Mouse (Mus musculus): ENCODE data around the gene Lyst. TPM values are rescaled to one million over a fixed set of nuclear protein-coding genes. Genes with fewer than 3 reads are reported as not detected.
"Not testable (repeated sequence)": the region's sequence is repeated elsewhere in the genome, so short reads cannot be mapped to it uniquely, and the experiment has no call there.

Lyst gene
- polyA plus RNA-seq, 1 experiment from 2014 or later = 2.3 TPM

- Histone ChIP-seq H3K4me3 (no peak overlapping the region), H3K36me3 (0 out of 2 replicates have a peak, but pooled peaks cover 3% of the 10 kb centered on the region), H3K27ac (no peak overlapping the region), H3K4me1 (no peaks in the 10 kb centered on the region), H3K9me3 (replicated peaks) (no peaks in the 10 kb centered on the region), H3K27me3 (ENCODE audit: low read depth, poor library complexity, severe bottlenecking) (no peaks in the 10 kb centered on the region)
- no peak for DNase-seq (ENCODE audit: low spot score)
- WGBS = 90% methylated on average over 5 of the region's 5 CpGs
These were observed 31.3 kb downstream of the Lyst start for GRCm38 (mm10) chr13:13621456-13621855.

- no peak for DNase-seq (ENCODE audit: low spot score)
- no peaks in the 10 kb centered on the region for H3K27me3 ChIP-seq (ENCODE audit: low read depth, poor library complexity, severe bottlenecking)
- H3K4me3 ChIP-seq = no peak overlapping the region
- no peaks in the 10 kb centered on the region for H3K4me1 ChIP-seq
- H3K36me3 ChIP-seq = 0 out of 2 replicates have a peak, but pooled peaks cover 3% of the 10 kb centered on the region
- no peak overlapping the region for H3K27ac ChIP-seq
- H3K9me3 ChIP-seq (replicated peaks) = no peaks in the 10 kb centered on the region
- 94% methylated on average over 3 of the region's 3 CpGs for WGBS
These were observed 32.4 kb downstream of the Lyst start for GRCm38 (mm10) chr13:13622565-13622964.

GRCm38 (mm10) chr13:13633746-13634145 is 43.5 kb downstream of the Lyst start:
- Histone ChIP-seq H3K9me3 (replicated peaks) (no peaks in the 10 kb centered on the region), H3K27me3 (ENCODE audit: low read depth, poor library complexity, severe bottlenecking) (no peaks in the 10 kb centered on the region), H3K4me1 (no peaks in the 10 kb centered on the region), H3K36me3 (peaks cover 3% of the 10 kb centered on the region; the same call in 1 of the 2 replicates), H3K4me3 (no peak overlapping the region), H3K27ac (no peak overlapping the region)
- DNase-seq (ENCODE audit: low spot score) = no peak
- 87% methylated on average over 1 of the region's 1 CpGs for WGBS

- DNase-seq (ENCODE audit: low spot score) = no peak
- Histone ChIP-seq H3K4me1 (no peaks in the 10 kb centered on the region), H3K4me3 (no peak overlapping the region), H3K27me3 (ENCODE audit: low read depth, poor library complexity, severe bottlenecking) (no peaks in the 10 kb centered on the region), H3K27ac (no peak overlapping the region), H3K36me3 (peaks cover 3% of the 10 kb centered on the region; the same call in 1 of the 2 replicates), H3K9me3 (replicated peaks) (no peaks in the 10 kb centered on the region)
- 82% methylated on average over 7 of the region's 7 CpGs for WGBS
These were observed 44.5 kb downstream of the Lyst start for GRCm38 (mm10) chr13:13634706-13635105.

GRCm38 (mm10) chr13:13635224-13635623 is 45.0 kb downstream of the Lyst start:
- no peak overlapping the region for H3K4me3 ChIP-seq
- peaks cover 3% of the 10 kb centered on the region; the same call in 1 of the 2 replicates for H3K36me3 ChIP-seq
- WGBS = 81% methylated on average over 12 of the region's 12 CpGs
- H3K27ac ChIP-seq = no peak overlapping the region
- H3K27me3 ChIP-seq (ENCODE audit: low read depth, poor library complexity, severe bottlenecking) = no peaks in the 10 kb centered on the region
- H3K4me1 ChIP-seq = no peaks in the 10 kb centered on the region
- H3K9me3 ChIP-seq (replicated peaks) = no peaks in the 10 kb centered on the region
- no peak for DNase-seq (ENCODE audit: low spot score)

GRCm38 (mm10) chr13:13637577-13637976 is 47.4 kb downstream of the Lyst start:
- 79% methylated on average over 3 of the region's 3 CpGs for WGBS
- Histone ChIP-seq H3K27ac (no peak overlapping the region), H3K36me3 (peaks cover 3% of the 10 kb centered on the region; the same call in 1 of the 2 replicates), H3K4me3 (no peak overlapping the region), H3K9me3 (replicated peaks) (no peaks in the 10 kb centered on the region), H3K27me3 (ENCODE audit: low read depth, poor library complexity, severe bottlenecking) (no peaks in the 10 kb centered on the region), H3K4me1 (no peaks in the 10 kb centered on the region)
- no peak for DNase-seq (ENCODE audit: low spot score)

GRCm38 (mm10) chr13:13637981-13638380 is 47.8 kb downstream of the Lyst start:
- Histone ChIP-seq H3K27ac (no peak overlapping the region), H3K4me1 (no peaks in the 10 kb centered on the region), H3K4me3 (no peak overlapping the region), H3K27me3 (ENCODE audit: low read depth, poor library complexity, severe bottlenecking) (no peaks in the 10 kb centered on the region), H3K36me3 (peaks cover 3% of the 10 kb centered on the region; the same call in 1 of the 2 replicates), H3K9me3 (replicated peaks) (no peaks in the 10 kb centered on the region)
- no peak for DNase-seq (ENCODE audit: low spot score)
- WGBS = 81% methylated on average over 6 of the region's 6 CpGs

GRCm38 (mm10) chr13:13638725-13639124 is 48.5 kb downstream of the Lyst start:
- Histone ChIP-seq H3K4me3 (no peak overlapping the region), H3K9me3 (replicated peaks) (no peaks in the 10 kb centered on the region), H3K36me3 (peaks cover 3% of the 10 kb centered on the region; the same call in 1 of the 2 replicates), H3K27ac (no peak overlapping the region), H3K27me3 (ENCODE audit: low read depth, poor library complexity, severe bottlenecking) (no peaks in the 10 kb centered on the region), H3K4me1 (no peaks in the 10 kb centered on the region)
- no peak for DNase-seq (ENCODE audit: low spot score)
- 90% methylated on average over 4 of the region's 4 CpGs for WGBS

- 91% methylated on average over 3 of the region's 3 CpGs for WGBS
- H3K27me3 ChIP-seq (ENCODE audit: low read depth, poor library complexity, severe bottlenecking) = no peaks in the 10 kb centered on the region
- no peak for DNase-seq (ENCODE audit: low spot score)
- no peaks in the 10 kb centered on the region for H3K9me3 ChIP-seq (replicated peaks)
- H3K4me1 ChIP-seq = no peaks in the 10 kb centered on the region
- H3K36me3 ChIP-seq = no peaks in the 10 kb centered on the region
- no peak overlapping the region for H3K27ac ChIP-seq
- H3K4me3 ChIP-seq = no peak overlapping the region
These were observed 57.1 kb downstream of the Lyst start for GRCm38 (mm10) chr13:13647296-13647695.

- DNase-seq (ENCODE audit: low spot score) = no peak
- Histone ChIP-seq H3K4me3 (no peak overlapping the region), H3K27ac (no peak overlapping the region), H3K4me1 (no peaks in the 10 kb centered on the region), H3K9me3 (replicated peaks) (no peaks in the 10 kb centered on the region), H3K36me3 (no peaks in the 10 kb centered on the region), H3K27me3 (ENCODE audit: low read depth, poor library complexity, severe bottlenecking) (no peaks in the 10 kb centered on the region)
- WGBS = 97% methylated on average over 3 of the region's 3 CpGs
These were observed 65.3 kb downstream of the Lyst start for GRCm38 (mm10) chr13:13655453-13655852.

GRCm38 (mm10) chr13:13666103-13666502 is 75.9 kb downstream of the Lyst start:
- WGBS = 84% methylated on average over 2 of the region's 2 CpGs
- not testable (repeated sequence) for H3K36me3 ChIP-seq; DNase-seq (ENCODE audit: low spot score); H3K27me3 ChIP-seq (ENCODE audit: low read depth, poor library complexity, severe bottlenecking); H3K27ac ChIP-seq; H3K9me3 ChIP-seq (replicated peaks); H3K4me3 ChIP-seq; H3K4me1 ChIP-seq

- Histone ChIP-seq H3K4me1 (no peaks in the 10 kb centered on the region), H3K27ac (no peak overlapping the region)
- 52% methylated on average over 5 of the region's 5 CpGs for WGBS
These were observed 80.5 kb downstream of the Lyst start for GRCm38 (mm10) chr13:13670669-13671068.

GRCm38 (mm10) chr13:13671585-13672328 is 81.6 kb downstream of the Lyst start:
- no peak overlapping the region for H3K4me3 ChIP-seq
- H3K36me3 ChIP-seq = 0 out of 2 replicates have a peak, but pooled peaks cover 2% of the 10 kb centered on the region
- no peaks in the 10 kb centered on the region for H3K4me1 ChIP-seq
- H3K27ac ChIP-seq = no peak overlapping the region
- 80% methylated on average over 6 of the region's 6 CpGs for WGBS
- DNase-seq (ENCODE audit: low spot score) = no peak
- H3K27me3 ChIP-seq (ENCODE audit: low read depth, poor library complexity, severe bottlenecking) = no peaks in the 10 kb centered on the region
- H3K9me3 ChIP-seq (replicated peaks) = no peaks in the 10 kb centered on the region

More at GRCm38 (mm10) chr13:13670669-13671068, 80.5 kb downstream of the Lyst start:
- Histone ChIP-seq H3K9me3 (replicated peaks) (no peaks in the 10 kb centered on the region), H3K27me3 (ENCODE audit: low read depth, poor library complexity, severe bottlenecking) (no peaks in the 10 kb centered on the region), H3K4me3 (no peak overlapping the region), H3K36me3 (0 out of 2 replicates have a peak, but pooled peaks cover 2% of the 10 kb centered on the region)
- no peak for DNase-seq (ENCODE audit: low spot score)

Measured in limb, embryonic 10.5 days (tissue).